Mouse (Mus musculus) hindbrain, embryonic 10.5 days (tissue): ENCODE data around the gene Usp49. TPM values are rescaled to one million over a fixed set of nuclear protein-coding genes. Genes with fewer than 3 reads are reported as not detected.
"Not testable (repeated sequence)": the region's sequence is repeated elsewhere in the genome, so short reads cannot be mapped to it uniquely, and the experiment has no call there.

Experiments used
- DNase-seq: peaks from one replicate; pipeline ENCODE4 v3.0.0-alpha.2; 2017; ENCODE audit warnings: low spot score
- H3K27ac ChIP-seq: fragments of 300-500 bp; sonication (generic); 2 replicates; pipeline ENCODE4 v1.5.1; 2016; ENCODE audit warnings: mild to moderate bottlenecking, moderate library complexity
- H3K27me3 ChIP-seq: fragments of 300-500 bp; sonication (generic); 2 replicates; pipeline ENCODE4 v1.6.1; 2016; ENCODE audit warnings: mild to moderate bottlenecking; ENCODE audit not compliant: poor library complexity, insufficient read depth, severe bottlenecking
- H3K36me3 ChIP-seq: fragments of 300-500 bp; sonication (generic); 2 replicates; pipeline ENCODE4 v1.6.1; 2016; ENCODE audit warnings: mild to moderate bottlenecking, moderate library complexity
- H3K4me1 ChIP-seq: fragments of 300-500 bp; sonication (generic); replicated peaks from 2 replicates; pipeline ENCODE4 v1.6.1; 2016; ENCODE audit warnings: mild to moderate bottlenecking
- H3K4me3 ChIP-seq: fragments of 300-500 bp; sonication (generic); 2 replicates; pipeline ENCODE4 v1.5.1; 2016; ENCODE audit warnings: mild to moderate bottlenecking, moderate library complexity
- H3K9me3 ChIP-seq: fragments of 300-500 bp; sonication (generic); 2 replicates; pipeline ENCODE4 v1.6.1; 2016; ENCODE audit warnings: mild to moderate bottlenecking, moderate library complexity
- WGBS: fragments of 180-500 bp; shearing (Covaris S2); methylation state at CpG from one replicate; pipeline ENCODE4 v1.1.7; 2016; 5-methylcytosine and 5-hydroxymethylcytosine counted together
- polyA plus RNA-seq: library from polyadenylated mRNA; unstranded; fragments of >200 nt; fragmentation: Nextera tagmentation; extraction: Ambion mirVana; gene quantifications from 2 replicates; pipeline ENCODE4 v1.2.1, GENCODE M21; 2016

Usp49 gene
- polyA plus RNA-seq, 1 experiment from 2014 or later = 8.4 TPM

DNA sequence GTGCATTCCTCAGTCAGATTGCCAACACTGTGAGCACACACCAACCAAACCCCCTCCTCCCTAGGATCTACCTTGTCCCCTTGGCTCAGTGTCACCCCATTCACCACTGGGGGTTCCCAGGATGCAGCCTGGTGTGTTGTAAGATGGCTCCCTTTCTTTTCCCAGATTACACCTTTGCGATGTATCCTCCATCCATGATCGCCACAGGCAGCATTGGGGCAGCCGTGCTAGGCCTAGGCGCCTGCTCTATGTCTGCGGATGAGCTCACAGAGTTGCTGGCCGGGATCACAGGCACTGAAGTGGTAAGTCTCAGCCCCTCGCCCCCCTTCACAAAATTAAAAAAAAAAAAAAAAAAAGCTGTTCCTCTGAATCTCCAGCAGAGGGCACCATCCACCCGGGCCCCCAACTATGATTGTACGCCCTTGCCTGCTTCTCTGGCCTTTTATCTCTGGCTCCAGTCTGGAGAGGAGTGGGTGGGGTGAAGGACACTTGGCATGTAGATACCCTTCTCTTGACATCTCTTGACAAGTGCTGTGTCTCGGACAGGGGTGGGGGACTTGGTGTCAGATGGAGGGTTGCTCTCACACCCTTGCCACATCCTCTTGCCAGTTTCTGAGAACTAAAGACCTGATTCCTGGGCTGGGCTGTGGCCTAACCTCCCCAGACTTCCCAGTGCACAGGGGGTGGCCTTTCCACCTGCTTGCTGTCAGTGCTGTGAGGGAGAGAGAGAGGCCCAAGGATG is 32.5 kb upstream of the Usp49 start:
- peak; percentile 38 for DNase-seq
- H3K4me3 ChIP-seq = 0 out of 2 replicates have a peak overlapping the region, but pooled peaks have one; percentile 30
- no peaks in the 10 kb centered on the region for H3K27me3 ChIP-seq
- H3K4me1 ChIP-seq = peaks cover 46% of the 10 kb centered on the region
- WGBS = 27% methylated on average over 10 of the region's 10 CpGs
- H3K36me3 ChIP-seq = peaks cover 69% of the 10 kb centered on the region
- H3K27ac ChIP-seq = peak overlapping the region; percentile 90
- H3K9me3 ChIP-seq = no peaks in the 10 kb centered on the region

DNA sequence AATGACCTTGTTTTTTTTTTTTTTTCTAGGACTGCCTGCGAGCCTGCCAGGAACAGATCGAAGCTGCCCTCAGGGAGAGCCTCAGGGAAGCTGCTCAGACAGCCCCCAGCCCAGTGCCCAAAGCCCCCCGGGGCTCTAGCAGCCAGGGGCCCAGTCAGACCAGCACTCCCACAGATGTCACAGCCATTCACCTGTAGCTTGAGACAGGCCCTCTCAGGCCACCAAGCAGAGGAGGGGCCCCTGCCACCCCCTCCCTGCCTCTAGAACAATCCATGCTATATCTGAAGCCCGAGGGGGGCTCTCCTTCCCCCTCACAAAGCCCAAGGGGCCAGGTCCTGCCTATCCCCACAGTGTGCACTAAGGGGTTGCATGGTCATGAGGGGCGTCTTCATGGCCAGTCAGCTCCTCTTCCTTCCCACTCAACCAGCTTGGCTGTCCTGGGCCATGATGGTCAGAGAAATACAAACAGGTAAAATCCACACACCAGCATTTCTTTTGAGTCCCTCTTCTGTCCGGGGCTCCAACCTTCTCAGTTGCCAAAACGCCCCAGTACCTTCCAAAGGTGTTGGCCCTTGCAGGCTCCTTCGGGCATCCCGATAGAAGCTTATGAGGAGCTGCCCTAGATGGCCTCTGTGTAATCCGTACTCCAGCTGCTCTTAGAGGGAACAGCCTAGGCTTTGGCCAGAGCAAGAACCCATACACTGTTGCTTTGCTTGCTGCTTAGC is 31.7 kb upstream of the Usp49 start:
- H3K27me3 ChIP-seq, H3K9me3 ChIP-seq, H3K4me3 ChIP-seq, DNase-seq: not testable (repeated sequence)
- 84% methylated on average over 10 of the region's 10 CpGs for WGBS
- peak overlapping the region; percentile 59 for H3K27ac ChIP-seq
- peaks cover 73% of the 10 kb centered on the region for H3K36me3 ChIP-seq
- peaks cover 42% of the 10 kb centered on the region for H3K4me1 ChIP-seq

DNA sequence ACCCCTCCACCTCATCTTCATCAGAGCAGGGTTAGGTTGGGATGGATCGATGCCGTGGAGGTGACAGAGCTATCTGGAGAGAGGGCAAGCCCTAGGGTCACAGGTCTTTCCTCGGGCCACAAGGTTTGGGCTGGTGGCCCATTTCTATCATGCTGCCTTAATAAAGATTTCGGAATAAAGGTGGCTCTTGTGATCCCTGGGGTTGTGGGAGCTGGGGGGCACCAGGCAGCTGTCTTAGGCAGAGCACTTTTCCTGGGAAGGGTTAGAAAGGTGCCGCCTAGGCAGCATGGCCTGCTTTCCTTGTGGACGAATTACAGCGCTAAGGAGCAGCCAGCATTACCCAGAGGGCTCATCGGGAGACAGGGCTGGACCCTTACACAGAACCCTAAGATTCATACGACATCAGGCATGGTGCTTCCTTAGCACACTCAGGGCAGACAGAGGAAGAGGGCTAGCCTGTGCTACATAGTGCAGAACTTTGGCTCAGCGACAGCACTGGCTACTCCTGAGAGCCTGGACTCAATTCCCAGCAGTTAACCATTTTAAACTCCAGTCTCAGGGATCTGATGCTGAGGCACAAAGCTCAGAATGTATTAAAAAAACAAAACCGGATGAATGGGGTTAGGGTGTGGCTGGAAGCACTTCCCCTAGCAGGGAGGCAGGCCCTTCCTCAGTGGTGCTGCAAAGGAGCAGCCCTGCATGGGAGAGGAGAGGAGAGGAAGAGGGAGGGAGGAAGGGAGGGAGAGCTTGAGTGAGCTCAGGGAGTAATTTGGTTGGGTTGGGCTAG is 30.8 kb upstream of the Usp49 start:
- no peak for DNase-seq
- Histone ChIP-seq H3K4me1 (peaks cover 33% of the 10 kb centered on the region), H3K9me3 (no peaks in the 10 kb centered on the region), H3K27me3 (no peaks in the 10 kb centered on the region), H3K27ac (no peak overlapping the region), H3K4me3 (no peak overlapping the region), H3K36me3 (peaks cover 83% of the 10 kb centered on the region)
- 80% methylated on average over 11 of the region's 11 CpGs for WGBS

DNA sequence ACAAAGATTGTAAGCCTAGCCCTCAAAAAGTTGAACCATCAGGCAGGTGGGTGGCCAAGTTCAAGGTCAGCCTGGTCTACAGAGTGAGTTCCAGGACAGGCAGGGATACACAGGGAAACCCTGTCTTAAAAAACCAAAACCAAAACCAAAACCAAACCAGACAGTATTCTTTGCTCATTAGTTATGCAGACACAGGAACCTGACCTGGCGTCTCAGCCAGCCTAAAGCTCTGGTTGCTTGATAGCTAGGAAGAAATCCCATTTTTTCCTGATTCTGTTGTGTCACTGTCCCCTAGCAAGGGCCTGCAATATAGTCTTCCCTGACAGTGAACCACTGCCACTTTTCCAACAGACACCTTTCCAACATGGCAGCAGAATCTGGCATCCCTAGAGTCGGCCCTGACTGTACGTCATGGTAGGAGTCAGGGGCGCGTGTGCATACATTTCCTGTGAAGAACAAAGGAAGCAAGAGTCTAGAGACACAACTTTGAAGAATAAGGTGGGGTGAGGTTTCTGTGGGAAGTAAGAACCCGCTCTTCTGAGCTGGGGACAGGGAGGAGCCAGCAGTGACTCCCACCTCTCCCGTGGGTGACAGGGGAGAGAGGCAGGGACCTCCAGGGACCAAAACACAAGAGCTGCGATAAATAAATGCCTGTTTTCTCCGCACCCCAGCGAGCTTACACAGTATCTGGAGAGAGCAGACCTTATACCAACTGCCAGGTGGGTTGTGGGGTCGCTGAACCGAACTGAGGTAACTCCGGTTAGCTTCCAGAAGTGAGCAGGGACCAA is 29.7 kb upstream of the Usp49 start:
- peaks cover 94% of the 10 kb centered on the region for H3K36me3 ChIP-seq
- WGBS = 91% methylated on average over 13 of the region's 13 CpGs
- H3K4me1 ChIP-seq = peaks cover 22% of the 10 kb centered on the region
- no peak overlapping the region for H3K27ac ChIP-seq
- no peak for DNase-seq
- H3K9me3 ChIP-seq = no peaks in the 10 kb centered on the region
- no peak overlapping the region for H3K4me3 ChIP-seq
- H3K27me3 ChIP-seq = no peaks in the 10 kb centered on the region

DNA sequence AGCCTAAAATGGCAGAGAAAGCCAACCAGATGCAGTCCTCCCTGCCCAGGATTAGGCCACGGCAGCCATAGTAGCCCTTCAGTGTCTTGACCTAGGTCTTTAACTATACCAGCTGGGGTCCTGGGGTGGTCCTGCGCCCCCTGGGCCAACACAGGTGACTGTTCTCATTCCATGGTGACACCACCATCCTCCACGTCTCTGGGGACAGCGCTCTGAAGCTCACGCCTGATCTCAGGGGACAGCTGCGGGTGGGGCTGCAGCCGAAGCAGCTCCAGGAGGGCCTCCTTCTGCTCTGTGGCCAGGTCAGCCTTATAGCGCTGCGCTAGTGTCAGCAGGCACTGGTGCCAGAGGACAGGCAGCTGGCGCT is 29.1 kb upstream of the Usp49 start:
- 94% methylated on average over 10 of the region's 10 CpGs for WGBS
- Histone ChIP-seq H3K27ac (no peak overlapping the region), H3K4me3 (no peak overlapping the region), H3K9me3 (no peaks in the 10 kb centered on the region), H3K27me3 (no peaks in the 10 kb centered on the region), H3K4me1 (peaks cover 16% of the 10 kb centered on the region), H3K36me3 (peaks cover 97% of the 10 kb centered on the region)
- no peak for DNase-seq

DNA sequence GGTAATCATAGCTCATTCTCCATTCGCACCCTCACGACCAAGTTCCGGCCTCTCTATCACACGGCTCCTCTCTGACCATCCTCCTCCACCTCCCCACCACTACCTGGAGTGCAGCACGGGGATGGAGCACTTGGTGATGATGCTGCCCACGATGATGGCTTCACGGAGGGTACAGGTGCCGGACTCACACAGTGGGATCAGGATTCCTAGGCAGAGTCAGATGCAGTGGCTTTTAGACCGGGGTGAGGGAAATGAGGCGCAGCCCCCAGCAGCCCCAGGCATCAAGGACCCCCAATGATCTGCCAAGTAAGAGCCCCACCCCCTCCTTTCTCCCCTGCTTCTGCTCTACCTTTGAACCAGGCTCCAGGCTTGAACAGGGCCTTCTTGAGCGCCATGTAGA is 28.2 kb upstream of the Usp49 start:
- Histone ChIP-seq H3K27ac (no peak overlapping the region), H3K4me1 (peaks cover 7% of the 10 kb centered on the region), H3K9me3 (no peaks in the 10 kb centered on the region), H3K27me3 (no peaks in the 10 kb centered on the region), H3K4me3 (no peak overlapping the region), H3K36me3 (peaks cover 97% of the 10 kb centered on the region)
- DNase-seq = no peak
- WGBS = 95% methylated on average over 11 of the region's 11 CpGs

DNA sequence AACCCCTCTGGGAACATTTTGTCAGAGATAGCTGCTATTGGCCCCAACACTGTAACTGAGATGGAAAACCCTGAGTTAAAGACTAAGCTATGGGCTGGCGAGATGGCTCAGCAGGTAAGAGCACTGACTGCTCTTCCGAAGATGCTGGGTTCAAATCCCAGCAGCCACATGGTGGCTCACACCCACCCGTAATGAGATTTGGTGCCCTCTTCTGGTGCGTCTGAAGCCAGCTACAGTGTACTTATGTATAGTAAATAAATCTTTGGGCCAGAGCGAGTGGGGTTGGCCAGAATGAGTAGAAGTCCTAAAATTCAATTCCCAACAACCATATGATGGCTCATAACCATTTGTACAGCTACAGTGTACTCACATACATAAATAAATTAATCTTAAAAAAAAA is 24.3 kb upstream of the Usp49 start:
- Histone ChIP-seq H3K36me3 (peaks cover 77% of the 10 kb centered on the region), H3K4me3 (no peak overlapping the region), H3K4me1 (peaks cover 13% of the 10 kb centered on the region), H3K27me3 (no peaks in the 10 kb centered on the region), H3K27ac (no peak overlapping the region), H3K9me3 (no peaks in the 10 kb centered on the region)
- DNase-seq = no peak
- WGBS = 82% methylated on average over 5 of the region's 5 CpGs

DNA sequence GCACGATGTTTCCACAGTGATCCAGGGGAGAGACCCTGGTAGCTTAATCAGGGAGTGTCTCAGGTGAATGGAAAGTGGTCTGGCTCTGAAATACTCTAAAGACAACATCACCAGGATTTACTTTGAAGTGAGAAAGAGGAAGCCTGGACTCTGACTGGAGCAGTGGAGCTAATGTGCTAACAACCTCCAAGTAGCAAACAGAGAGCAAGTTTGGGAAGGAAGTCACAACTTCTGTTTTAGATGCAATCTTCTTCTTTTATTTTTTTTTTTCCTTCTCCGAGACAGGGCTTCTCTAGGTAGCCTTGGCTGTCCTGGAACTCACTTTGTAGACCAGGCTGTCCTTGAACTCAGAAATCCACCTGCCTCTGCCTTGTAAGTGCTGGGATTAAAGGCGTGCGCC is 21.3 kb upstream of the Usp49 start:
- Histone ChIP-seq H3K27ac (no peak overlapping the region), H3K4me1 (peaks cover 26% of the 10 kb centered on the region), H3K27me3 (no peaks in the 10 kb centered on the region), H3K36me3 (peaks cover 66% of the 10 kb centered on the region), H3K9me3 (no peaks in the 10 kb centered on the region), H3K4me3 (no peak overlapping the region)
- 94% methylated on average over 4 of the region's 4 CpGs for WGBS
- DNase-seq = no peak

DNA sequence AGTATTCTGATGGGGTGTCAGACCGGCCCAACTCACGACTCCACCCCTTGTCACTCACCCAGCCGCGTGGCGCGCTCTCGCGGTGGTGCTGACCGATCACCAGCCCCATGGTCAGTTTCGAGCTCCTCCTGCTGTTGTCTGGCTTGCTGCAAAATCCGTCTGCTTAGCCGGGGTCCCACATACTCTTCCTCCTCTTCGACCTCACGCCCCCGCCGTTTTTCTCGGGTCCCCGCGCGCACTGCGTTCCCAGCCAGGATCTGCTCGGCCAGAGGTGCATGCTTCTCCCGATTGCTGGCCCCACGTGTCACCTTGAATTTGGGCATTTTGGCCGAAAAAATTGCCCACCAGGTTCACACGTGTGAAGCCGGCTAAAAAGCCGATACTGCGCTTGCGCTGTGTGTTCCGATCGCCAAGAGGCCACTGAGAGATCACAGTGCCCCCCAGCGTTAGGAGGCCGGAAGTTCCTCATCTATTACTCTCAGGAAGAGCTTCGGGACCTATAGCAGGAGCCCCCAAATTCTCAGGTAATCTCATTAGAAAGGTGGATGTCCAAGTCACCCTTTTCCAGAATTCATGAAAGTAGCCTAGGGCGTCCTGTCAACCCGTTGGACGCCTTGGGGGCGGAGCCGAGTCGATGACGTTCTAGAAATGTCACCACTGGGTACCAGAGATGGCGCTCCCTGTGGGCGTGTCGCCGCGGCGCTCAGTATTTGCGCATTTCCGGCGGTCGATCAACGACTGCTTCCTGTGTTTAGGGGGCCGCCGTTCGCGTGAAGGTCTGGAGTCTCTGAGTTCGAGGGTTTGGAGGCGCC is 19.4 kb upstream of the Usp49 start, which contains the start of the genes Bysl, Med20 and Gm20517:
Gene Bysl, minus strand, starts transcription at position 644 of the 812 bp plus-strand sequence.
Gene Med20, plus strand, starts transcription at position 734 of the 812 bp plus-strand sequence.
Gene Gm20517, plus strand, starts transcription at position 741 of the 812 bp plus-strand sequence.
- peak; percentile 98 for DNase-seq
- Histone ChIP-seq H3K4me1 (peaks cover 26% of the 10 kb centered on the region), H3K27me3 (no peaks in the 10 kb centered on the region), H3K36me3 (peaks cover 66% of the 10 kb centered on the region), H3K4me3 (peak within 1 kb of the TSS; percentile 94), H3K9me3 (no peaks in the 10 kb centered on the region), H3K27ac (peak within 1 kb of the TSS; percentile 88)
- WGBS = under 1% methylated on average over 59 of the region's 59 CpGs

DNA sequence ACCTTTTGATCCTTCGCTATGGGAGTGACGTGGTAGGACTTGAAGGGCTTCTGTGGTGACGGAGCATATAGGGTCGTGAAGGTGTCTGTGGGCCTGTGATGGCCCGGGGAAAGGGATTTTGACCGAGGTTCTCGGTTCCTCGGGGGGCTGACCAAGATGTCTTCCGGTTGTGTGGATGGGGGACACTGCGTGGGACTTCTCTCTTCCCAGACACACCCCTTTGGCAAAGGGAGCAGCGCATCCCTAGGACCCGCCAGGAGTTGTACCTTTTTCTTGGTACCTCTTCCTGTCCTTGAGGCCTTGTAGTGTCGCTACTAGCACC is 18.9 kb upstream of the Usp49 start:
- H3K36me3 ChIP-seq = peaks cover 66% of the 10 kb centered on the region
- H3K27ac ChIP-seq = peak overlapping the region; percentile 88
- WGBS = under 1% methylated on average over 13 of the region's 13 CpGs

DNA sequence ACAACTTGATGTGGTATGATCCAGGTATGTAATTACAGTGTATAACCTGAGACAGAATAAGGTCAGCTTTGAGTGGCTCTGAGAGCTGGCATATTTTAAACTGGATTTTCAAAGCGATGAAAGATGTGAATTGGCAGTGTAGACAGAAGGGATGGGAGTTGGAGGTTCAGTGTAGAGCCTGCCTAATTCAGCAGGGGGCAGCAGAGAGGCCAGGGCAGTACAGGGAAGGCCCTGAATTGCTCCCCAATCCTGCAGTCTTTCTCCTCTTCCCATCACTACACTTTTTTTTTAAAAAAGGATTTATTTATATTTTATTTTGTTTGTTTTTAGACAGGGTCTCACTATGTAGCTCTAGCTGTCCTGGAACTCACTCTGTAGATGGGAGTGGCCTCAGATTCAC is 16.5 kb upstream of the Usp49 start:
- Histone ChIP-seq H3K9me3 (no peaks in the 10 kb centered on the region), H3K36me3 (peaks cover 61% of the 10 kb centered on the region), H3K4me3 (no peak overlapping the region), H3K27me3 (no peaks in the 10 kb centered on the region), H3K27ac (no peak overlapping the region), H3K4me1 (peaks cover 26% of the 10 kb centered on the region)
- 89% methylated on average over 1 of the region's 1 CpGs for WGBS
- no peak for DNase-seq

More for the DNA sequence above, 18.9 kb upstream of the Usp49 start:
- Histone ChIP-seq H3K4me3 (peak overlapping the region; percentile 94), H3K27me3 (no peaks in the 10 kb centered on the region), H3K4me1 (peaks cover 26% of the 10 kb centered on the region), H3K9me3 (no peaks in the 10 kb centered on the region)
- no peak for DNase-seq
